Mouse (Mus musculus): ENCODE data around the gene Med7.

Med7 gene

DNA sequence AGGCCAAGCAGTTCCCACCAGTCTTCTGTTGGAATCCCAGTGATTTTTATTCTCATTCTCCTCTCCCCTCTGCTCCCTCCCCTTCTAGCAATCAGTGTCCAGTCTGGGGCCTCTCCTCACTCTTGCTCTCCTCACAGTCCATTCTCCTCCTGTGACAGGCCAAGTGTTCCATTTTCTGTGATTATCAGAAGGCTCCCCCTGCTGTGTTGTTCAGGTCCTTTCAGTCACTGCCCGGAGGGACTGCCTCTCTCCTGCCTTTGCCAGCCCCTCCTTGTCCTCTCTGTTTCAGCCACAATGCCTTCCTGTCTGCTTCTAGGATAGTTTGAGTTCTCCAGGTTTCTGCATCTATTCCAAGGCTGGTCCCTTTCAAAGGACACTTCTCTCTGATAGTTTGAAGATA is 51.5 kb downstream of the Med7 start:
- no peak for DNase-seq (ENCODE audit: extremely low read depth, low read depth, low spot score)

DNA sequence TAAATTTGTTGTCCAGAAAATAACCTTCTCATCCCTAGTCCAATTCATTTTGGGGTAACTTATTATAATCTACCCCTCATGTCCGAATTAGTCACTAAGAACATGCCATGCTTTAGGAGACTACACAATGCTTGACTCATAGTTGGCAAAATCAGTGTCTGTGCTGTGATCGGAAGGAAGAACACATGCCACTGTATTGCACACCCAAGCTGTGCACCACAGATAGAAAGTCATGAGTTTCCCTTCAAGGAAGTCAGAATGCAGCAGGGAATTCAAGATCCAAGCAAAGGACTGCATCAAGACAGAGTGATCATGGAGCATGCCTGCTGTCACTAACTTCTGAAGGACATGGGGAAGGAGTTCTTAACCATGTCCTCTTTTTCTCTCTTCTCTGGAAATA is 51.9 kb downstream of the Med7 start:
- no peak for DNase-seq (ENCODE audit: extremely low read depth, low read depth, low spot score)
